Mouse (Mus musculus) lung, embryonic 16.5 days (tissue): ENCODE data around the gene Rasl2-9. TPM values are rescaled to one million over a fixed set of nuclear protein-coding genes. Genes with fewer than 3 reads are reported as not detected.

Experiments used
- microRNA-seq: library from miRNA; unstranded; fragments of <30 nt; microRNA quantifications from one replicate; pipeline ENCODE4, GENCODE M21; 2016
- polyA plus RNA-seq: library from polyadenylated mRNA; unstranded; fragments of >200 nt; fragmentation: Nextera tagmentation; extraction: Ambion mirVana; gene quantifications from 2 replicates; pipeline ENCODE4 v1.2.1, GENCODE M21; 2015

The Rasl2-9 gene
- polyA plus RNA-seq, 1 experiment from 2014 or later, result 0.51 TPM

Small RNAs within 50 kb of the gene (microRNA-seq; reads per million reads assigned to microRNA genes)
- gene Gm26217, result not detected

Other genes with a start within 250 kb of the Rasl2-9 start
- 0.87 and 1.3 TPM in 2 replicates for gene Isoc2a, start 248.8 kb downstream of the Rasl2-9 start, polyA plus RNA-seq
- 0.21 TPM in 1 of 2 replicates, not detected in the other for gene Gm36210, start 219.4 kb downstream of the Rasl2-9 start, polyA plus RNA-seq
- gene Zfp628, start 210.7 kb downstream of the Rasl2-9 start, polyA plus RNA-seq, result 3.4 and 3.7 TPM in 2 replicates
- gene Nat14, start 203.9 kb downstream of the Rasl2-9 start, polyA plus RNA-seq, result 2.5 and 2.7 TPM in 2 replicates
- gene Ssc5d, start 200.2 kb downstream of the Rasl2-9 start, polyA plus RNA-seq, result 2.1 and 2.4 TPM in 2 replicates
- gene Sbk2, start 161.5 kb downstream of the Rasl2-9 start, polyA plus RNA-seq, result 0.85 and 1.0 TPM in 2 replicates
- gene Sbk3, start 154.8 kb downstream of the Rasl2-9 start, polyA plus RNA-seq, result 0.72 and 1.0 TPM in 2 replicates
- gene Zfp579, start 129.8 kb downstream of the Rasl2-9 start, polyA plus RNA-seq, result 32.3 and 35.0 TPM in 2 replicates
- 19.3 and 21.4 TPM in 2 replicates for gene Zfp524, start 111.5 kb downstream of the Rasl2-9 start, polyA plus RNA-seq
- gene Fiz1, start 111.3 kb downstream of the Rasl2-9 start, polyA plus RNA-seq, result 33.1 and 34.5 TPM in 2 replicates
- gene Gm44973, start 110.5 kb downstream of the Rasl2-9 start, polyA plus RNA-seq, result 1.2 and 1.3 TPM in 2 replicates
- gene Zfp865, start 105.6 kb downstream of the Rasl2-9 start, polyA plus RNA-seq, result 5.5 and 5.7 TPM in 2 replicates
- 5.3 and 5.5 TPM in 2 replicates for gene Ccdc106, start 105.4 kb downstream of the Rasl2-9 start, polyA plus RNA-seq
- not detected in 2 replicates for gene 4632433K11Rik, start 91.8 kb downstream of the Rasl2-9 start, polyA plus RNA-seq
- 4.9 and 7.0 TPM in 2 replicates for gene Zfp784, start 87.5 kb downstream of the Rasl2-9 start, polyA plus RNA-seq
- 26.7 and 27.0 TPM in 2 replicates for gene Zfp580, start 74.4 kb downstream of the Rasl2-9 start, polyA plus RNA-seq
- 109 and 110 TPM in 2 replicates for gene U2af2, start 63.8 kb downstream of the Rasl2-9 start, polyA plus RNA-seq
- 53.8 and 54.8 TPM in 2 replicates for gene Epn1, start 45.7 kb downstream of the Rasl2-9 start, polyA plus RNA-seq
- gene Rfpl4, start 9.0 kb downstream of the Rasl2-9 start, polyA plus RNA-seq, result not detected in 2 replicates
- gene Vmn1r55, start 23.7 kb upstream of the Rasl2-9 start, polyA plus RNA-seq, result not detected in 2 replicates
- not detected in 2 replicates for gene Vmn1r56, start 70.8 kb upstream of the Rasl2-9 start, polyA plus RNA-seq
- not detected in 2 replicates for gene Vmn1r57, start 92.5 kb upstream of the Rasl2-9 start, polyA plus RNA-seq
- not detected in 2 replicates for gene Gm5065, start 224.6 kb upstream of the Rasl2-9 start, polyA plus RNA-seq
- gene Nlrp2, start 225.1 kb upstream of the Rasl2-9 start, polyA plus RNA-seq, result not detected in 2 replicates